Mouse (Mus musculus): ENCODE measurements at regions not wholly inside any gene's neighbourhood (a gene's known extent, or its start where the extent isn't known, plus 50 kb on each side); places are given as distances from the start of the nearest gene placed in this dataset.
A peak's percentile ranks its signal among the peaks of the same experiment; 100 is the strongest.

- no peaks in the 10 kb centered on the region for H3K9me3 ChIP-seq
- H3K27ac ChIP-seq, result no peak overlapping the region
- no peaks in the 10 kb centered on the region for H3K27me3 ChIP-seq (replicated peaks)
- no peak overlapping the region for H3K4me3 ChIP-seq (replicated peaks)
- no peak for ATAC-seq (ENCODE audit: insufficient read depth, low FRiP score, low read depth)
- no peak overlapping the region for H3K4me2 ChIP-seq
- no peaks in the 10 kb centered on the region for H3K36me3 ChIP-seq
- no peaks in the 10 kb centered on the region for H3K4me1 ChIP-seq
- H3K9ac ChIP-seq, result no peak overlapping the region
Measured at GRCm38 (mm10) chr17:77200256-77200655, 999.8 kb upstream of the Crim1 start.

- ATAC-seq (ENCODE audit: insufficient read depth, low FRiP score, low read depth), result no peak
- Histone ChIP-seq H3K27ac (no peak overlapping the region), H3K4me2 (no peak overlapping the region), H3K9ac (no peak overlapping the region), H3K4me3 (replicated peaks) (no peak overlapping the region), H3K27me3 (replicated peaks) (no peaks in the 10 kb centered on the region), H3K9me3 (no peaks in the 10 kb centered on the region), H3K36me3 (no peaks in the 10 kb centered on the region), H3K4me1 (no peaks in the 10 kb centered on the region)
- WGBS, result 71% methylated on average over 1 of the region's 1 CpGs
Measured at GRCm38 (mm10) chr17:77200671-77201070, 999.4 kb upstream of the Crim1 start.

GRCm38 (mm10) chr17:77210947-77211346 lies 989.1 kb upstream of the Crim1 start:
- Histone ChIP-seq H3K4me2 (no peak overlapping the region), H3K9me3 (no peaks in the 10 kb centered on the region), H3K27me3 (replicated peaks) (no peaks in the 10 kb centered on the region), H3K9ac (no peak overlapping the region), H3K36me3 (no peaks in the 10 kb centered on the region), H3K4me3 (replicated peaks) (no peak overlapping the region), H3K4me1 (no peaks in the 10 kb centered on the region), H3K27ac (no peak overlapping the region)
- no peak for ATAC-seq (ENCODE audit: insufficient read depth, low FRiP score, low read depth)
- WGBS, result 38% methylated on average over 1 of the region's 1 CpGs

GRCm38 (mm10) chr17:77245031-77245430 lies 955.0 kb upstream of the Crim1 start:
- Histone ChIP-seq H3K4me3 (replicated peaks) (no peak overlapping the region), H3K9ac (no peak overlapping the region), H3K36me3 (no peaks in the 10 kb centered on the region), H3K9me3 (no peaks in the 10 kb centered on the region), H3K4me2 (no peak overlapping the region), H3K27ac (no peak overlapping the region), H3K27me3 (replicated peaks) (no peaks in the 10 kb centered on the region), H3K4me1 (no peaks in the 10 kb centered on the region)
- 76% methylated on average over 2 of the region's 2 CpGs for WGBS
- ATAC-seq (ENCODE audit: insufficient read depth, low FRiP score, low read depth), result peak; percentile 31; the same call in 1 of the 2 replicates

Data from stomach, embryonic 15.5 days (tissue).